Mouse (Mus musculus) midbrain, embryonic 14.5 days (tissue): ENCODE measurements around the gene Sdc4. TPM values are rescaled to one million over a fixed set of nuclear protein-coding genes. Genes with fewer than 3 reads are reported as not detected.

Source experiments
- ATAC-seq: fragments of 200-750 bp; cut with Nextera tagmentation; 2 replicates; pipeline ENCODE4 v1.8.0; 2017; ENCODE audit warnings: moderate number of reproducible peaks, moderate library complexity; ENCODE audit not compliant: low FRiP score, low TSS enrichment
- DNase-seq: peaks from one replicate; pipeline ENCODE4 v3.0.0-alpha.2; 2015
- H3K27ac ChIP-seq: fragments of 300-500 bp; sonication (generic); replicated peaks from 2 replicates; pipeline ENCODE4 v1.5.1; 2014; ENCODE audit warnings: mild to moderate bottlenecking, low read depth, low read length, moderate library complexity
- H3K27me3 ChIP-seq: fragments of 300-500 bp; sonication (generic); 2 replicates; pipeline ENCODE4 v1.6.1; 2014; ENCODE audit warnings: low read length, control low read depth, mixed read lengths; ENCODE audit not compliant: control insufficient read depth, insufficient read depth
- H3K36me3 ChIP-seq: fragments of 300-500 bp; sonication (generic); 2 replicates; pipeline ENCODE4 v1.6.1; 2014; ENCODE audit warnings: low read length, control low read depth; ENCODE audit not compliant: control insufficient read depth, insufficient read depth
- H3K4me1 ChIP-seq: fragments of 300-500 bp; sonication (generic); 2 replicates; pipeline ENCODE4 v1.6.1; 2014; ENCODE audit warnings: mild to moderate bottlenecking, antibody characterized with exemption, low read length, control low read depth; ENCODE audit not compliant: control insufficient read depth, insufficient read depth
- H3K4me2 ChIP-seq: fragments of 300-500 bp; sonication (generic); 2 replicates; pipeline ENCODE4 v1.6.1; 2014; ENCODE audit warnings: mild to moderate bottlenecking, low read length, moderate library complexity
- H3K4me3 ChIP-seq: fragments of 300-500 bp; sonication (generic); replicated peaks from 2 replicates; pipeline ENCODE4 v1.5.1; 2014; ENCODE audit warnings: low read depth, low read length
- H3K9ac ChIP-seq: fragments of 300-500 bp; sonication (generic); replicated peaks from 2 replicates; pipeline ENCODE4 v1.6.1; 2014; ENCODE audit warnings: mild to moderate bottlenecking, low read length, moderate library complexity
- H3K9me3 ChIP-seq: fragments of 300-500 bp; sonication (generic); 2 replicates; pipeline ENCODE4 v1.6.1; 2016; ENCODE audit warnings: low read length, control low read depth, mixed read lengths; ENCODE audit not compliant: control insufficient read depth
- WGBS: fragments of 180-500 bp; shearing (Covaris S2); extraction: QIAGEN DNeasy Blood & Tissue Kit; methylation state at CpG from one replicate; pipeline ENCODE4 v1.1.7; 2014; 5-methylcytosine and 5-hydroxymethylcytosine counted together
- polyA plus RNA-seq: library from polyadenylated mRNA; unstranded; fragments of >200 nt; fragmentation: Nextera tagmentation; extraction: Ambion mirVana; gene quantifications from 2 replicates; pipeline ENCODE4 v1.2.1, GENCODE M21; 2014

Gene Sdc4
- polyA plus RNA-seq, 1 experiment from 2014 or later = 4.9 TPM

DNA sequence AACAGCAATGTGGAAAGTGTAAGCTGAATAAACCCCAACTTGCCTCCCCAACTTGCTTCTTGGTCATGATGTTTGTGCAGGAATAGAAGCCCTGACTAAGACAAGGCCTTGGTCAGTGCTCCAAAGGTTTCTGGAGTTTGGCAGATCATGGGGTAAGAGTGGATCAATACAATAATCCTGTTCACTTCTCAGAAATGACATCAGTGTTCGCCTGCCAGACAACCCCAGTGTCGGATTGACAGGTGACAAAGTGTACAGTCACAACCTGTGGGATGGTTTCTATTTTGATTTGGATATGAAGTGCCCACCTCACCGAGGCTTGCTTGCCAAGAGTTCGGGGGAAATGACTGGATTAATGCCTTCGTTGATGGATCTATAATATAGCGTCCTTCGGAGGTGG is 22.4 kb downstream of the Sdc4 start:
- H3K9me3 ChIP-seq = no peaks in the 10 kb centered on the region
- DNase-seq = no peak
- H3K4me2 ChIP-seq = no peak overlapping the region
- H3K36me3 ChIP-seq = no peaks in the 10 kb centered on the region
- H3K4me3 ChIP-seq = no peak overlapping the region
- ATAC-seq = no peak
- H3K27ac ChIP-seq = no peak overlapping the region
- H3K4me1 ChIP-seq = no peaks in the 10 kb centered on the region
- H3K9ac ChIP-seq = no peak overlapping the region
- WGBS = 86% methylated on average over 7 of the region's 7 CpGs
- H3K27me3 ChIP-seq = no peaks in the 10 kb centered on the region

DNA sequence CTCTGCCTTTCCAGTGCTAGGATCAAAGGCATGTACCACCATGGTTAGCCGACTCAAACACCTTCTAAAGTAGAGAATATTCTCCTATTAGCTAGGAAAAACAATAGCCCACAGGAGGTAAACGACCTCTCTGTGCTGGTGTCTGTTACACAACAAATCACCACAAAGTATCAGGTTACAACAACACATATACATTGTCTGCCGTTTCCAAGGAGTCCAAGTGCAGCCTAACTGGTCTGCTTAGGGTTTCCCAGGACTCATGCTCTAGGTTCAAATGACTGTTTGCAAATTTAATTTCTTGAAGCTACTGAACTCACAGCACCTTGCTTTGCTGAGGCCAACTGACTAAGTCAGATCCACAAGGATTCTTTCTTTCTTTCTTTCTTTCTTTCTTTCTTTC is 24.2 kb downstream of the Sdc4 start:
- Histone ChIP-seq H3K9me3 (no peaks in the 10 kb centered on the region), H3K27ac (no peak overlapping the region), H3K9ac (no peak overlapping the region), H3K4me2 (no peak overlapping the region), H3K27me3 (no peaks in the 10 kb centered on the region), H3K4me3 (no peak overlapping the region), H3K4me1 (no peaks in the 10 kb centered on the region), H3K36me3 (no peaks in the 10 kb centered on the region)
- WGBS = 9% methylated on average over 3 of the region's 3 CpGs
- ATAC-seq (no peak), DNase-seq (no peak)

DNA sequence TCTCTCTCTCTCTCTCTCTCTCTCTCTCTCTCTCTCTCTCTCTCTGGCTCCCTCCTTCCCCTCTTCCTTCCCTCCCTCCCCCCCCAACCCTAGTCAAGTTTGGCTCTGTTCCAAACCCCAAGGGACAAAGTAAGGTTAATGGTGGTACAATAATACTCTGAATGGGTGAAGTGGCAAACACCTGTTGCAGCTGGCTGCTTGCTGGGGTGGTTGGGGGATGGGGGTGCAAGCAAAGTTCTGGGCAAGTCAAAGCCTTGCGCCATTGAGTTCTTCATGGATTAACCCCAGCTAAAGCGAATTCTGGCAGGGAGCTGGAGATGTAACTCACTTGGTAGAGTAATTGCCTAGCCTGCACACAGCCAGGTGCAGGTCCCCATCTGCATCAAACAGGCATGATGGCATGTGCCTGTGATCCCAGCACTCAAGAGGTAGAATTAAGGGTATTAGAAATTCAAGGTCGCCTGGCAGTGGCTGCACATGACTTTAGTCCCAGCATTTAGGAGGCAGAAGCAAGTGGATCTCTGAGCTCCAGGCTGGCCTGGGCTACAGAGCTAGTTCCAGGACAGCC is 25.3 kb downstream of the Sdc4 start:
- ATAC-seq = no peak
- no peak for DNase-seq
- Histone ChIP-seq H3K9ac (no peak overlapping the region), H3K4me3 (no peak overlapping the region), H3K27ac (no peak overlapping the region), H3K36me3 (no peaks in the 10 kb centered on the region), H3K4me2 (no peak overlapping the region), H3K27me3 (no peaks in the 10 kb centered on the region), H3K4me1 (no peaks in the 10 kb centered on the region), H3K9me3 (no peaks in the 10 kb centered on the region)
- WGBS = 34% methylated on average over 3 of the region's 3 CpGs

DNA sequence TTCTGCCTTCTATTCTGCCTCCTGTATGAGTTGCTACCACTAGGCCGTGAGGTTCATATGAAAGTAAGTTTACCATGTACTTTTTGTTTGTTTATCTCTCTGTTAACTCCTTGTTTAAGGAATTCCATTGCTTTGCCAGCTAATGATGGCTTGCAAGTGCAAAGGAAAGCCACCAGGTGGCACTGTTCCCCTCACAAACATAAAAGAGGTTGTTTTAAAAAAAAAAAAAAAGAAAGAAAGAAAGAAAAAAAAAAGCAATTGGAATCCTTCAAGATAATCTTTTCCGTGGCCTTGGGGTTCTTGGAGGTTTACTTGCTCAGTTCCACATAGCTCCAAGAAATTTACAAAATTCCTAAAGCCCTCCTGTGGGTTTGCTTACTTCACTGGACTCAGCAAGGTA is 26.5 kb downstream of the Sdc4 start:
- 1% methylated on average over 2 of the region's 2 CpGs for WGBS
- no peak for ATAC-seq

DNA sequence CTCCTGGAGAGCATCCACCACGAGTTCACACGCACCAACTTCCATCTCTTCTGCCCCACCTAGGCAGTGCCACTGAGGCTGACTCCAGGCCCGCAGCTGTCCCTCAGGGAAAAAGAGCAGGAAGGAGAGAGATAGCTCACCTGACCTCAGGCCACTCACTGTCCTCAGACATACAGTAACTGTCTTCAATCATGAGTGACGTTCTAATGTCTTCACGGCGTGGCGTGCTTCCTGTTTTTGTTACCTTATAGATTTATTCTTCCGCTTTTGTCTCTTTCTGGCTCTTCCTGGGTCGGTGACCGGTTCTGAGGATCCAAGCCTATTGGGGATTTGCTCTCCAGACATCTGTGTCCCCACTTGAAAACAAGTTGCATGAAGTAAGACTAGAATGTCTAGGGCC is 29.1 kb downstream of the Sdc4 start:
- Histone ChIP-seq H3K4me2 (peak overlapping the region; percentile 40), H3K9me3 (no peaks in the 10 kb centered on the region), H3K4me1 (no peaks in the 10 kb centered on the region), H3K9ac (no peak overlapping the region), H3K4me3 (peak overlapping the region; percentile 14; the same call in 1 of the 2 replicates), H3K27me3 (peaks cover 4% of the 10 kb centered on the region; the same call in 1 of the 2 replicates), H3K36me3 (no peaks in the 10 kb centered on the region), H3K27ac (no peak overlapping the region)
- DNase-seq = no peak
- ATAC-seq = no peak
- 78% methylated on average over 10 of the region's 10 CpGs for WGBS

More for the DNA sequence above, 26.5 kb downstream of the Sdc4 start:
- H3K9ac ChIP-seq = no peak overlapping the region
- DNase-seq = peak; percentile 82
- no peaks in the 10 kb centered on the region for H3K9me3 ChIP-seq
- no peaks in the 10 kb centered on the region for H3K36me3 ChIP-seq
- H3K27me3 ChIP-seq = no peaks in the 10 kb centered on the region
- H3K4me1 ChIP-seq = no peaks in the 10 kb centered on the region
- H3K4me3 ChIP-seq = no peak overlapping the region
- no peak overlapping the region for H3K4me2 ChIP-seq
- H3K27ac ChIP-seq = no peak overlapping the region

DNA sequence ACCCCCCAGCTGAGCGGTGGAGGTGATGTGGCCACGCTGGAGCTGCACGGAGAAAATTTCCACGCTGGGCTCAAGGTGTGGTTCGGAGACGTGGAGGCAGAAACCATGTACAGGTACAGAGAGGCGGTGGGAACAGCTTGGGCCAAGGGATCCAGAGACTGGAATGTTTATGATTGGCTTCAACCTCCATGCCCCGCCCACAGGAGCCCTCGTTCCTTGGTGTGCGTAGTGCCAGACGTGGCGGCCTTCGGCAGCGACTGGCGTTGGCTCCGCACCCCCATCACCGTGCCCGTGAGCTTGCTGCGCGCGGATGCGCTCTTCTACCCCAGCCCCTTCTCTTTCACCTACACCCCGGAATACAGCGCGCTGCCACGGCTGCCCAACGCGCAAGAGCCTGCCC is 29.5 kb downstream of the Sdc4 start:
- no peak overlapping the region for H3K9ac ChIP-seq
- 29% methylated on average over 28 of the region's 28 CpGs for WGBS
- H3K36me3 ChIP-seq = no peaks in the 10 kb centered on the region
- H3K9me3 ChIP-seq = no peaks in the 10 kb centered on the region
- H3K4me3 ChIP-seq = peak overlapping the region; percentile 14; the same call in 1 of the 2 replicates
- no peak for ATAC-seq
- no peak overlapping the region for H3K27ac ChIP-seq
- no peaks in the 10 kb centered on the region for H3K4me1 ChIP-seq
- DNase-seq = peak; percentile 27
- peaks cover 7% of the 10 kb centered on the region for H3K27me3 ChIP-seq
- H3K4me2 ChIP-seq = peak overlapping the region; percentile 40

DNA sequence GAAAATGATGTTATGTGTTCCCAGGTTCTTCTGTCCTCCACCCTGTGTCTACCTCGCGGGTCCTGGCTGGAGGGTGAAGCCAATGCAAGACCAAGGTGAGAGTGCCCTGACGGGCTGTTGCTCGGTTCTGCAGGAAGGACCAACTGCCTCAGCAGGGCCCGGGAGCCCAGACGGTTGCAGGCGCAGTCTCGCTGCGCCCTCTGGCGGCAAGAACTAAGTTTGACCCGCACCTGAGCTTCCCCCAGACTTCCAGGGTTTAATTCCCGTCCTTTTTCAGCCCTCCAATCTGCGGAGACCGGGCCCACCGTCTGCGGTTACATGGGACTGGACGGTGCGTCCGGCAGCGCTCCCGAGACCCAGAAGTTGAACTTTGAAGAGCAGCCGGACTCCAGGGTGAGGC is 36.0 kb downstream of the Sdc4 start:
- Histone ChIP-seq H3K4me2 (no peak overlapping the region), H3K27me3 (peaks cover 71% of the 10 kb centered on the region), H3K27ac (no peak overlapping the region), H3K4me3 (no peak overlapping the region), H3K36me3 (no peaks in the 10 kb centered on the region), H3K4me1 (peaks cover 5% of the 10 kb centered on the region), H3K9ac (no peak overlapping the region), H3K9me3 (no peaks in the 10 kb centered on the region)
- under 1% methylated on average over 22 of the region's 22 CpGs for WGBS
- DNase-seq = peak; percentile 89
- no peak; the same call in 1 of the 2 replicates for ATAC-seq

DNA sequence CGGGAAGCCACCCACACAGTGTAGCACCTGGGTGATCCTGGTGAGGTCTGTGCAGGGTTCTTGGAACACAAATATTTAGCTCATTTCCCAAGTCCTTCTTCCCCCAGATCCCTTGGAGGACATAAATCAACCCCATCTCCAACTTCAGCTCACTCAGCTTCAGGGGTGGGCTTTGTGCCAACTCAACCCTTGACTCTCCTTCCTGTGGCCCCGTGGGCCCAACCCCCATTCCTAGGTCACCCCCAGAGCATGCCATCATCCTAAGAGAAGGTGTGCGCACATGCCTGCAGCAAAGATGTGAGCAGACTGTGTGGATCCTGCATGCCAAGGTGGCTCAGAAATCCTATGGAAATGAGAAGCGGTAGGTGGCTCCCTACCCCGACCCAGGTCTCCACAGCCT is 38.2 kb downstream of the Sdc4 start:
- Histone ChIP-seq H3K9ac (no peak overlapping the region), H3K4me2 (no peak overlapping the region), H3K36me3 (no peaks in the 10 kb centered on the region), H3K4me1 (peaks cover 6% of the 10 kb centered on the region), H3K27me3 (peaks cover 91% of the 10 kb centered on the region), H3K27ac (no peak overlapping the region), H3K9me3 (no peaks in the 10 kb centered on the region), H3K4me3 (no peak overlapping the region)
- WGBS = 38% methylated on average over 5 of the region's 5 CpGs
- no peak for DNase-seq
- ATAC-seq = no peak

DNA sequence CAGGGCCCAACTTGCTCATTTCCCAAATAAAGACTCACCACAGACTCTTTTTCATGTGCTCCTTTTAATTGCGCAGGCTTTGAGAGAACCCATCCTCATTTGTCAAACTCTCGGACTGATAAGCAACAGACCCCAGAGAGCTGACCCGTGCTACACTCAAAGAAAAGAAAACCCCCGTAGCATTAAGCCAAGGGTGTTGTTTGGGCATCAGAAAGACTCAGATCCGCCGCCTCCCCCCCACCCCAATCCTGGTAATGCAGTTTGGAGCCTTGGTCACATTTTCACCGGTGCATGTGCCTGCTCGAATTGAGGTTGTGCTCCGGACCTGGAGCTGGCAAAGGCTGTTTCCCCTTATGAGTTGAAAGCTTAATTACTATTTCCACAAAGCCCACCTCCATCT is 38.6 kb downstream of the Sdc4 start, which contains the start of gene Matn4:
Gene Matn4 (minus strand): TSS at position 101 of the 400 bp plus-strand sequence.
- Histone ChIP-seq H3K9ac (no peak within 1 kb of the TSS), H3K27ac (no peak within 1 kb of the TSS), H3K27me3 (peaks cover 95% of the 10 kb centered on the region), H3K4me3 (peak within 1 kb of the TSS; percentile 24), H3K4me1 (peaks cover 7% of the 10 kb centered on the region), H3K36me3 (no peaks in the 10 kb centered on the region), H3K4me2 (peak within 1 kb of the TSS; percentile 42), H3K9me3 (no peaks in the 10 kb centered on the region)
- 6% methylated on average over 9 of the region's 9 CpGs for WGBS
- DNase-seq (no peak), ATAC-seq (no peak)
